Mouse (Mus musculus) bone marrow macrophage, adult 2 months (primary cell): ENCODE measurements at regions not wholly inside any gene's neighbourhood (a gene's known extent, or its start where the extent isn't known, plus 50 kb on each side); places are given as distances from the start of the nearest gene placed in this dataset.

Experiments
- H3K27ac ChIP-seq: 2 replicates; pipeline ENCODE4 v1.5.1; 2012; ENCODE audit warnings: low read depth, low read length; ENCODE audit not compliant: insufficient read depth
- H3K4me1 ChIP-seq: 2 replicates; pipeline ENCODE4 v1.6.1; 2012; ENCODE audit warnings: low read length; ENCODE audit not compliant: control insufficient read depth, insufficient read depth
- H3K4me3 ChIP-seq: 2 replicates; pipeline ENCODE4 v1.5.1; 2012; ENCODE audit warnings: mild to moderate bottlenecking, low read length, moderate library complexity; ENCODE audit not compliant: insufficient read depth
- CTCF ChIP-seq: IDR thresholded peaks from 2 replicates; pipeline ENCODE4 v1.5.1; 2012; ENCODE audit warnings: low read depth, mild to moderate bottlenecking, low read length, moderate library complexity
- POLR2A ChIP-seq: IDR thresholded peaks from 2 replicates; pipeline ENCODE4 v1.6.1; 2012; ENCODE audit warnings: mild to moderate bottlenecking, low read depth, low read length, borderline replicate concordance

DNA sequence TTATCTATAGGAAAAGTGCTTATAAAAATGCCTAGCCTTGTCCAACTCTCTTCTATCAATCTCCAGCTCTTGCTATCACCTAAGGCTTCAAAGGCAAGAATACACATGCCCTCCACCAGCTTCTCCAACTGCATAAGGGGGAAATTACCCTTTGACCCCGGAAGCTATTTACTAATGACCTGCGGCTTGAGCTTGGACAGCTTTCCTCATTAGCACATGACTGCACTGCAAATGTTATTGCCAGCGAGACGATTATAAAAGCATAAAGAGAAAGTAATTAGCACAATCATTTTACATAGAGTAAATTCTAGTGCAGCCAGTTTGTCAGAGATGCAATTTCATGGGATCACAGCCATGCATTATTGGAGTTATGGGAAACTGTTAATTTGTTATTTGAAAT is 277.0 kb downstream of the Actr3 start:
- Histone ChIP-seq H3K4me3 (no peak overlapping the region), H3K27ac (no peak overlapping the region), H3K4me1 (no peaks in the 10 kb centered on the region)
- TF ChIP-seq POLR2A, result no peak
- no peak for TF ChIP-seq CTCF

- TF ChIP-seq CTCF, result no peak
- no peak overlapping the region for H3K27ac ChIP-seq
- H3K4me3 ChIP-seq, result no peak overlapping the region
- H3K4me1 ChIP-seq, result no peaks in the 10 kb centered on the region
These were observed 279.4 kb downstream of the Actr3 start for GRCm38 (mm10) chr1:125156093-125156492.

GRCm38 (mm10) chr1:125149817-125150216 is 285.7 kb downstream of the Actr3 start:
- Histone ChIP-seq H3K27ac (no peak overlapping the region), H3K4me3 (no peak overlapping the region), H3K4me1 (no peaks in the 10 kb centered on the region)
- TF ChIP-seq CTCF (no peak), POLR2A (no peak)

DNA sequence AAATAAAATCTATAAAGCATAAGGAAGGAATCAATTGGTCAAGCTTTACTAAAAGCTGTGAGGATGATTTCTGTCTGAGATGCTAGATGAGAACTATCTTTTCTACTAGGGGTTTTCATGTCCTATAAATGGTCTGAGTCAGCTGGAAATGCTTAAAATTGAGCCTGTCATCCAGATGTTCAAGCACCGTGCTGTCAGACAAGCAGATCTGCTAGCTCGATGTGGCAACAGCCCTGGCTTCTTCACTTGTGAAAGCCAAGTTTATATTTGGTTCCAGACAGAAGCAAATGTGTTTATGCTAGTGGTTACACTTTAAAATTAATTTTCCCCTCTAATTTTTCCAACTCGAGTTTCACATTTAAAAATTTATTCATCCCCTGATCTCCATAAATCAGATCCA is 311.7 kb downstream of the Actr3 start:
- no peak for TF ChIP-seq CTCF
- no peak for TF ChIP-seq POLR2A
- H3K4me3 ChIP-seq, result no peak overlapping the region

DNA sequence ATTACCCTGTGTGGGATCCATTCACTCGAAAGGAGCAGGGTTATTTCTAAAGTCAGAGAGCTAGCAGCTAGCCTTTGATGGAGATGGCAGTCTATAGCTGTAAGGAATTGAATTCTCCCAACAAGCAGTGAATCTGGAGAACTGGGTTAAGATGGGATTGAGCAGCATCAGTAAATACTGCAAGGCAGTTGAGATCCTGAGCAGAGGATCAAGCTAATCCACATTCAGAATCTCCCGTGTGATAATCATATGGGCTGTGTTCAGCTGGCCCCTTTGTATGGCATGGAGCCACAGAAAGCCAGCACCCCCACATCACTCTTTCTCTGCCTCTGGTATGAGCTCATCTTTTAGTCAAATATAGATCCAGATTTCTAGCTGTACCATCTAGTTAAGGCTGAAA is 334.9 kb downstream of the Actr3 start:
- Histone ChIP-seq H3K27ac (no peak overlapping the region), H3K4me1 (no peaks in the 10 kb centered on the region), H3K4me3 (no peak overlapping the region)
- TF ChIP-seq CTCF (no peak), POLR2A (no peak)

More for the DNA sequence above, 311.7 kb downstream of the Actr3 start:
- Histone ChIP-seq H3K4me1 (no peaks in the 10 kb centered on the region), H3K27ac (no peak overlapping the region)

GRCm38 (mm10) chr1:125084906-125085305 is 350.6 kb downstream of the Actr3 start:
- Histone ChIP-seq H3K4me3 (no peak overlapping the region), H3K27ac (no peak overlapping the region), H3K4me1 (no peaks in the 10 kb centered on the region)
- TF ChIP-seq POLR2A (no peak), CTCF (no peak)

DNA sequence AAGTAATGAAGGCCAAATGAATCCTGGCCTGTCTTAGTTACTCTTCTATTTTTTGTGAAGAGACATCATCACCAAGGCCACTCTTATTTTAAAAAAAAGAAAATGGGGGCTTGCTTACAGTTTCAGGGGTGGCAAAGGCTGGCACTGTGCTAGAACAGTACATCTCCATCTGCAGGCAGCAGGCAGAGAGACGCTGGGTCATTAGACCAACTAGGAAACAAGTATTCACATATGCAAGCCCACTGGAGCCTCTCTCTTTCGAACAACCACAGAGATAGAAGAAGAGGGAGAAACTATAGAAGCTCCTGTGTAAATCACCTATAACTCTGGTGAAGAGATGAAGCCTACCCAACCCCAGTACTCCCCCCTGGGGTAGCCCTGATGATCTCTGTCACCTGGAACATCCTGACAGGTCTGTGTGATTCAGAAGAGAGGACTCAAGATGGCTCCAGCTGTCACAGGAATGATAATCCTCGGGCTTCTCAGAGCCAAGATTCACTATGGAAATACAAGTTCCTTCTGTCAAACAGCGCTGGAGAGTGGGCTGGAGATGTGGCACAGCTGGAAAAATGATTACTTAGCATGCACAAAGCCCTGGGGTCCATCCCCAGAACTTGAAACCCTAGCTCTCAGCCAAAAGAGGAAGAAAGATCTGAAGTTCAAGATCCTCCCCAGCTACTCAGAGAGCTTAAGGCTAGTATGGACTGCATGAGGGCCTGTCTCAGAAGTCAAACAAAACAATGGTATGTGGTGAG is 395.8 kb downstream of the Actr3 start:
- Histone ChIP-seq H3K27ac (no peak overlapping the region), H3K4me3 (no peak overlapping the region), H3K4me1 (no peaks in the 10 kb centered on the region)
- TF ChIP-seq CTCF, result no peak
- no peak for TF ChIP-seq POLR2A

GRCm38 (mm10) chr1:125013301-125013700 is 422.2 kb downstream of the Actr3 start:
- TF ChIP-seq CTCF (no peak), POLR2A (no peak)
- no peak overlapping the region for H3K27ac ChIP-seq
- no peaks in the 10 kb centered on the region for H3K4me1 ChIP-seq
- no peak overlapping the region for H3K4me3 ChIP-seq

DNA sequence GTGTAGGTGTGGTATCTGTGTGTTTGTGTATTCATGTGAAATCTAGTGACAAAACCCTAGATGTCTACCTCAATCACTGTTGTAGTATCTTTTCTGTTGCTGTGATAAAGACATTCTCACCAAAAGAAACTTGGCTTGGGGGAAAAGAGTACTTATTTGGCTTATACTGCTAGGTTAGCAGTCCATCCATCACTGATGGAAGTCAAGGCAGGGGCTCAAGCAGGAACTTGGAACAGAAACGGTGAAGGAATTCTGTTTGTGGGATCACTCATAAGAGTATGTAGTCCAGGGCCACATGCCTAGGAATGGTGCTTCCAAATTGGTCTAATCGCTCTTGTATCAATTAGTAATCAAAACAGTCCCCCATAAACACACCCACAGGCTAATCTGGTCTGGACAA is 423.6 kb downstream of the Actr3 start:
- H3K4me1 ChIP-seq, result no peaks in the 10 kb centered on the region
- TF ChIP-seq CTCF (no peak), POLR2A (no peak)
- no peak overlapping the region for H3K4me3 ChIP-seq
- no peak overlapping the region for H3K27ac ChIP-seq

GRCm38 (mm10) chr1:124997577-124997976 is 437.9 kb downstream of the Actr3 start:
- Histone ChIP-seq H3K4me3 (no peak overlapping the region), H3K27ac (no peak overlapping the region), H3K4me1 (no peaks in the 10 kb centered on the region)
- TF ChIP-seq CTCF (no peak), POLR2A (no peak)
